Mouse (Mus musculus): ENCODE measurements around the gene Gdf3.

DNA sequence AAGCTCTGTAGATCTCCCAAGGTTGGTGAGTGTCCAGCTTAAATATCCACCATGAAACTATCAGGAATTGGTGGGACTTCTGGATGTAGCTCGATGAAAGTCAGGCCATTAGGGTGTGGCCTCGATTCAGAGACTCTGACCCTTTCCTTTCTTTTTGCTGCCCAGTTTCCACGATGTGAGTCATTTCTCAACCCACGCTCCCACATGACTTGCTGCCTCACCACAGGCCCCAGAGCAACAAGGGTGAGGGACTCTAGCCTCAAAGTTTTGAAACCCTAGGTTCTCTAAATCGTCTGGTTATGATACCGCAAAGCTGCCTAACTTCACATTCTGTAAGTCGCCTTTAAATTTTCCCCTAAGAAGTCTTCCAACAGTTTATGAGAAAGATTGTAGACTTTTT is 25.4 kb upstream of the Gdf3 start:
- no peak for TF ChIP-seq CTCF (IDR thresholded peaks at IDR 0.05)
- no peak for TF ChIP-seq POLR2A (IDR thresholded peaks at IDR 0.05; ENCODE audit: insufficient read depth, low read depth, low read length)
